Mouse (Mus musculus): ENCODE results near the gene Cnnm2. TPM values are rescaled to one million over a fixed set of nuclear protein-coding genes. Genes with fewer than 3 reads are reported as not detected.
"Not testable (repeated sequence)": the region's sequence is repeated elsewhere in the genome, so short reads cannot be mapped to it uniquely, and the experiment has no call there.

The Cnnm2 gene
- polyA plus RNA-seq, 2 experiments, result 4.8 to 6.7 TPM

DNA sequence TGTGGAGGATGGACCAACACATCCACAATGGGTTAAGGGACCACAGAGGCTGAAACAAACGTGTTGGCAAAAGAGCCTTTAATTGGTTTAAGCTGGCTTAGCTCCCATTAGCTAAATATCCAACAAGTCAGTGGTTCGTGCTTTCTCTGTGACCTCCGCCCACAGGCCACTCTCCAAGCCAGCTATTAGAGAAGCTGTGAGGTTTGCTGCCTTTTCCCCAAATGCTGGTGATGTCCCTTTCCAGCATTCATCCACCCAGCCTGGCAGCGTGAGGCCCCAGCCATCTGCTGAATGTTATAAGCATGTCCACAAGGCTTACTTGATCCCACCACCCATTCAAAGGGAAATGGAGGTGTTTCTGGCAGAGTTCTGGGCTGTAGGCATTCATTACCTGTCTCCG lies 15.0 kb downstream of the Cnnm2 start:
- ATAC-seq (ENCODE audit: low FRiP score, low read depth) (no peak), DNase-seq (ENCODE audit: low spot score) (no peak)
- Histone ChIP-seq H3K4me2 (replicated peaks; ENCODE audit: low read depth, low read length, severe bottlenecking) (no peak overlapping the region), H3K27ac (replicated peaks; ENCODE audit: low read depth, low read length) (no peak overlapping the region), H3K4me3 (replicated peaks; ENCODE audit: low read length) (no peak overlapping the region), H3K9me3 (ENCODE audit: control insufficient read depth, low read length) (no peaks in the 10 kb centered on the region), H3K27me3 (ENCODE audit: control insufficient read depth, insufficient read depth, low read length) (no peaks in the 10 kb centered on the region), H3K36me3 (ENCODE audit: control insufficient read depth, insufficient read depth, low read length) (no peaks in the 10 kb centered on the region), H3K4me1 (ENCODE audit: control insufficient read depth, insufficient read depth, low read length) (peaks cover 3% of the 10 kb centered on the region), H3K9ac (ENCODE audit: low read depth, low read length, severe bottlenecking) (no peak overlapping the region)
- no peak for TF ChIP-seq POLR2A (IDR thresholded peaks at IDR 0.05; ENCODE audit: borderline replicate concordance, extremely low read depth, insufficient read depth, insufficient read length)
- 54% methylated on average over 5 of the region's 5 CpGs for WGBS

GRCm38 (mm10) chr19:46776850-46777249 lies 15.5 kb downstream of the Cnnm2 start:
- ATAC-seq (ENCODE audit: low FRiP score, low read depth) (no peak), DNase-seq (ENCODE audit: low spot score) (no peak)
- no peak overlapping the region for H3K9ac ChIP-seq (ENCODE audit: low read depth, low read length, severe bottlenecking)
- no peak overlapping the region for H3K27ac ChIP-seq (replicated peaks; ENCODE audit: low read depth, low read length)
- H3K4me3 ChIP-seq (replicated peaks; ENCODE audit: low read length), result no peak overlapping the region
- H3K4me1 ChIP-seq (ENCODE audit: control insufficient read depth, insufficient read depth, low read length), result peaks cover under 1% of the 10 kb centered on the region
- no peaks in the 10 kb centered on the region for H3K27me3 ChIP-seq (ENCODE audit: control insufficient read depth, insufficient read depth, low read length)
- 79% methylated on average over 3 of the region's 3 CpGs for WGBS
- H3K4me2 ChIP-seq (replicated peaks; ENCODE audit: low read depth, low read length, severe bottlenecking), result no peak overlapping the region
- no peak for TF ChIP-seq POLR2A (IDR thresholded peaks at IDR 0.05; ENCODE audit: borderline replicate concordance, extremely low read depth, insufficient read depth, insufficient read length)
- H3K9me3 ChIP-seq (ENCODE audit: control insufficient read depth, low read length), result no peaks in the 10 kb centered on the region
- H3K36me3 ChIP-seq (ENCODE audit: control insufficient read depth, insufficient read depth, low read length), result no peaks in the 10 kb centered on the region

DNA sequence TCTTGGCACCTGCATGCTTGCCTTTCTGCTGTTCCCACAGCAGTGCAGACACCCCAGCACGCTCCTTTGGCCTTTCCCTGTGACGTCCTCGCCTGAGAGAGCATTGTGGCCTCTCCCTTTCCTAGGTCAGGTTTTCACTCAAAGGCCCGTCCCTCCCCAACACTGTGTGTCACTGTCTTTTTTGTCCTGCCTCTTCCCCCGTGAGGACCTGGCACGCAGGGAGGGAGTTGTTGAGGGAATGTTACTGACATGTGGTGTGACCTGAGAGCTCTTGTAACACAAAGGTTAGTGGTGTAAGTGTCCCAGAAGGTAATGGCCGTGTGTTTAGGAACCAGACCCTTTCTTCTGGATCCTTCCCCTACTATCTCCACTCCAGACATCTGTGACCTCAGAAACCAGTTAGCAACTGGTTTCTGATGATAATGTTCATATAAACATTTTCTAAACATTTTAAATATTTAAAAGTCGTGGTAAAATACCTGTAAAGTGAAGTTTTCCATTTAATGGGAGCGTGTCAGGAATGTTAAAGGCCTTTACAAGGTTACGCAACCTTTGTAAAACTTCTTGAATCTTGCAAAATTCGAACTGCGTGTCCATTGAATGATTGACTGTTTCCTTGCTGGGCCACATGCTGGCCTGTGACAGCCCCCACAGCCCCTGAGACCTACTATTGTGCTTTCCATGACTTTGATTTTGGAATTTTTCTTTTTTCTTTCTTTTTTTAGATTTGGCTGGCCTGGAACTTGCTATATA lies 16.7 kb downstream of the Cnnm2 start:
- ATAC-seq (ENCODE audit: low FRiP score, low read depth), result no peak

GRCm38 (mm10) chr19:46779130-46779529 lies 17.7 kb downstream of the Cnnm2 start:
- DNase-seq (ENCODE audit: low spot score), result not testable (repeated sequence)

More for the DNA sequence above, 16.7 kb downstream of the Cnnm2 start:
- no peak for TF ChIP-seq POLR2A (IDR thresholded peaks at IDR 0.05; ENCODE audit: borderline replicate concordance, extremely low read depth, insufficient read depth, insufficient read length)
- H3K4me3 ChIP-seq (replicated peaks; ENCODE audit: low read length), result no peak overlapping the region
- no peaks in the 10 kb centered on the region for H3K36me3 ChIP-seq (ENCODE audit: control insufficient read depth, insufficient read depth, low read length)
- H3K4me2 ChIP-seq (replicated peaks; ENCODE audit: low read depth, low read length, severe bottlenecking), result no peak overlapping the region
- DNase-seq (ENCODE audit: low spot score), result no peak
- 63% methylated on average over 12 of the region's 12 CpGs for WGBS
- no peak overlapping the region for H3K27ac ChIP-seq (replicated peaks; ENCODE audit: low read depth, low read length)
- H3K4me1 ChIP-seq (ENCODE audit: control insufficient read depth, insufficient read depth, low read length), result no peaks in the 10 kb centered on the region
- no peak overlapping the region for H3K9ac ChIP-seq (ENCODE audit: low read depth, low read length, severe bottlenecking)
- H3K27me3 ChIP-seq (ENCODE audit: control insufficient read depth, insufficient read depth, low read length), result no peaks in the 10 kb centered on the region
- no peaks in the 10 kb centered on the region for H3K9me3 ChIP-seq (ENCODE audit: control insufficient read depth, low read length)

DNA sequence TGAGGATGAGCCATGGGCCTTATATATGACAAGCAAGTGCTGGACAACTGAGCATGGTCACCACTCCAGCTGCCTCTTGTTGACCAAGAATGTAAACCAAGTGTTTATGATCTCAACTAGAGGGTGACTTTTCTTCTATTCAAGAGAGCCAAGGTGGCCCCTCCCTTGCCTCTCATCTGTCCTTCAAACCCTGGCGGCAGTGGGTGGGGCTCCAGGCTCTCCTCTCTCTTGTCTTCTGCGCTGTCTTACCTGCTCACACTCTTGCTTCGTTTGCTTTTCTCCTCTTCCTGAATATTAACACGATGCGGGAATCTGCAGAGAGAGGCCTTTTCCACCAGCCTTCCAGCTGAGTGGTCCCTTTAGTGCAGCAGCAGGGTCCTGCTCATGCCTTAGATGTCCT lies 22.6 kb downstream of the Cnnm2 start:
- no peaks in the 10 kb centered on the region for H3K36me3 ChIP-seq (ENCODE audit: control insufficient read depth, insufficient read depth, low read length)
- 83% methylated on average over 5 of the region's 5 CpGs for WGBS
- ATAC-seq (ENCODE audit: low FRiP score, low read depth), result no peak

More at GRCm38 (mm10) chr19:46779130-46779529, 17.7 kb downstream of the Cnnm2 start:
- H3K9me3 ChIP-seq (ENCODE audit: control insufficient read depth, low read length); H3K4me2 ChIP-seq (replicated peaks; ENCODE audit: low read depth, low read length, severe bottlenecking); ATAC-seq (ENCODE audit: low FRiP score, low read depth); H3K36me3 ChIP-seq (ENCODE audit: control insufficient read depth, insufficient read depth, low read length); H3K27ac ChIP-seq (replicated peaks; ENCODE audit: low read depth, low read length); H3K9ac ChIP-seq (ENCODE audit: low read depth, low read length, severe bottlenecking); H3K27me3 ChIP-seq (ENCODE audit: control insufficient read depth, insufficient read depth, low read length); H3K4me1 ChIP-seq (ENCODE audit: control insufficient read depth, insufficient read depth, low read length); H3K4me3 ChIP-seq (replicated peaks; ENCODE audit: low read length): not testable (repeated sequence)
- WGBS, result 100% methylated on average over 1 of the region's 1 CpGs

More for the DNA sequence above, 22.6 kb downstream of the Cnnm2 start:
- TF ChIP-seq POLR2A (IDR thresholded peaks at IDR 0.05; ENCODE audit: borderline replicate concordance, extremely low read depth, insufficient read depth, insufficient read length), result no peak
- no peaks in the 10 kb centered on the region for H3K27me3 ChIP-seq (ENCODE audit: control insufficient read depth, insufficient read depth, low read length)
- H3K4me3 ChIP-seq (replicated peaks; ENCODE audit: low read length), result no peak overlapping the region
- H3K27ac ChIP-seq (replicated peaks; ENCODE audit: low read depth, low read length), result no peak overlapping the region
- H3K9me3 ChIP-seq (ENCODE audit: control insufficient read depth, low read length), result no peaks in the 10 kb centered on the region
- DNase-seq (ENCODE audit: low spot score), result no peak
- no peak overlapping the region for H3K9ac ChIP-seq (ENCODE audit: low read depth, low read length, severe bottlenecking)
- H3K4me2 ChIP-seq (replicated peaks; ENCODE audit: low read depth, low read length, severe bottlenecking), result no peak overlapping the region
- H3K4me1 ChIP-seq (ENCODE audit: control insufficient read depth, insufficient read depth, low read length), result 0 out of 2 replicates have a peak, but pooled peaks cover 4% of the 10 kb centered on the region
